Mouse (Mus musculus) intestine, embryonic 15.5 days (tissue): ENCODE results near the gene Mfsd9. TPM values are rescaled to one million over a fixed set of nuclear protein-coding genes. Genes with fewer than 3 reads are reported as not detected.
A peak's percentile ranks its signal among the peaks of the same experiment; 100 is the strongest.

ENCODE experiments used
- ATAC-seq: fragments of 200-750 bp; cut with Nextera tagmentation; 2 replicates; pipeline ENCODE4 v1.8.0; 2017; ENCODE audit warnings: moderate TSS enrichment, moderate library complexity
- H3K27ac ChIP-seq: fragments of 300-500 bp; sonication (generic); 2 replicates; pipeline ENCODE4 v1.5.1; 2015; ENCODE audit warnings: mild to moderate bottlenecking, inconsistent platforms
- H3K27me3 ChIP-seq: fragments of 300-500 bp; sonication (generic); replicated peaks from 2 replicates; pipeline ENCODE4 v1.6.1; 2015; ENCODE audit warnings: inconsistent platforms
- H3K36me3 ChIP-seq: fragments of 300-500 bp; sonication (generic); 2 replicates; pipeline ENCODE4 v1.6.1; 2015; ENCODE audit warnings: inconsistent platforms
- H3K4me1 ChIP-seq: fragments of 300-500 bp; sonication (generic); replicated peaks from 2 replicates; pipeline ENCODE4 v1.6.1; 2015; ENCODE audit warnings: inconsistent platforms
- H3K4me2 ChIP-seq: fragments of 300-500 bp; sonication (generic); replicated peaks from 2 replicates; pipeline ENCODE4 v1.6.1; 2015; ENCODE audit warnings: mild to moderate bottlenecking, inconsistent platforms
- H3K4me3 ChIP-seq: fragments of 300-500 bp; sonication (generic); replicated peaks from 2 replicates; pipeline ENCODE4 v1.5.1; 2015; ENCODE audit warnings: inconsistent platforms
- H3K9ac ChIP-seq: fragments of 300-500 bp; sonication (generic); 2 replicates; pipeline ENCODE4 v1.6.1; 2015; ENCODE audit warnings: inconsistent platforms
- H3K9me3 ChIP-seq: fragments of 300-500 bp; sonication (generic); 2 replicates; pipeline ENCODE4 v1.6.1; 2016; ENCODE audit warnings: inconsistent platforms
- WGBS: fragments of 180-500 bp; shearing (Covaris S2); methylation state at CpG from one replicate; pipeline ENCODE4 v1.1.7; 2015; 5-methylcytosine and 5-hydroxymethylcytosine counted together
- polyA plus RNA-seq: library from polyadenylated mRNA; unstranded; fragments of >200 nt; fragmentation: Nextera tagmentation; extraction: Ambion mirVana; gene quantifications from 2 replicates; pipeline ENCODE4 v1.2.1, GENCODE M21; 2015

The Mfsd9 gene
- polyA plus RNA-seq, 1 experiment from 2014 or later = 4.7 TPM

DNA sequence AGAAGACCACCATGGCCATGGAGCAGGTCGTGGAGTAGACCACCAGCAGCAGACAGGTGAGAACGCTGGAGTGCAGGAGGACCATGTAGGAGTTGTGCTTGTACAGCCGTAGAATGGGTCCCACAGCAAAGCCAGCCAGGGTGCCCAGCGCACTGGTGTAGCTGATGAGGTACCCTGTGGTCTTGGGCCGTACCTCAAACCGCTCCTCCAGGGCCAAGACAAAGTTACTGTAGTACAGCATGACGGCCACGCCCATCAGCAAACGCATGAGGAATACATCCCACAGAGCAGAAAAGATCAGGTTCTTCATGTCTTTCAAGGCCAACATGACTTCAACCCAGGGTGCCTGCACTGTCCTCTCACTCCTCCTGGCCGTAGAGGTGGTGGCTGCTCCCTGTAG lies 16.4 kb downstream of the Mfsd9 start:
- no peak for ATAC-seq
- Histone ChIP-seq H3K4me1 (no peaks in the 10 kb centered on the region), H3K9me3 (no peaks in the 10 kb centered on the region), H3K36me3 (peaks cover 4% of the 10 kb centered on the region), H3K27ac (no peak overlapping the region), H3K9ac (no peak overlapping the region), H3K4me3 (no peak overlapping the region), H3K4me2 (no peak overlapping the region), H3K27me3 (no peaks in the 10 kb centered on the region)
- WGBS = 94% methylated on average over 10 of the region's 10 CpGs

DNA sequence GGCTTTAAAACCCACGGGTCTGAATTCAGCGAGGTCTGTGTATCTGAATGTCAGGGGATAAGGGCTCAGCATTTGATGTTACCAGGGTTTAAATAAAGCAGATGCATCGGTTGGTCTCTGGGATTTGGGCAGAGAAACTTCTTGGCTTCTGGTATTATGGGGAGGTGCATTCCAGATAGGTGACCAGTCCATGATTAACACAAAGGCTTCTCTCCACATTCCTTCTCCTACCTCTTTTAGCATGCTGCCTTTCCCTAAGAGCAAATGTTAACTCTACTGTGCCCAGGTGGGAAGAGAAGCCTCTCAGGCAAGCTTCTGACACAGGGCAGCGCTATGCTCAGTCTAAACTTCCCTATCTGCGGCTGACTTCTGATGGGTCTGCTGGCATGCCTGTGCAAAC lies 17.3 kb downstream of the Mfsd9 start:
- no peaks in the 10 kb centered on the region for H3K4me1 ChIP-seq
- 80% methylated on average over 5 of the region's 5 CpGs for WGBS
- no peaks in the 10 kb centered on the region for H3K27me3 ChIP-seq
- no peak for ATAC-seq
- H3K4me3 ChIP-seq = no peak overlapping the region
- H3K9me3 ChIP-seq = no peaks in the 10 kb centered on the region
- H3K27ac ChIP-seq = no peak overlapping the region
- peaks cover 4% of the 10 kb centered on the region for H3K36me3 ChIP-seq
- H3K9ac ChIP-seq = no peak overlapping the region
- no peak overlapping the region for H3K4me2 ChIP-seq

DNA sequence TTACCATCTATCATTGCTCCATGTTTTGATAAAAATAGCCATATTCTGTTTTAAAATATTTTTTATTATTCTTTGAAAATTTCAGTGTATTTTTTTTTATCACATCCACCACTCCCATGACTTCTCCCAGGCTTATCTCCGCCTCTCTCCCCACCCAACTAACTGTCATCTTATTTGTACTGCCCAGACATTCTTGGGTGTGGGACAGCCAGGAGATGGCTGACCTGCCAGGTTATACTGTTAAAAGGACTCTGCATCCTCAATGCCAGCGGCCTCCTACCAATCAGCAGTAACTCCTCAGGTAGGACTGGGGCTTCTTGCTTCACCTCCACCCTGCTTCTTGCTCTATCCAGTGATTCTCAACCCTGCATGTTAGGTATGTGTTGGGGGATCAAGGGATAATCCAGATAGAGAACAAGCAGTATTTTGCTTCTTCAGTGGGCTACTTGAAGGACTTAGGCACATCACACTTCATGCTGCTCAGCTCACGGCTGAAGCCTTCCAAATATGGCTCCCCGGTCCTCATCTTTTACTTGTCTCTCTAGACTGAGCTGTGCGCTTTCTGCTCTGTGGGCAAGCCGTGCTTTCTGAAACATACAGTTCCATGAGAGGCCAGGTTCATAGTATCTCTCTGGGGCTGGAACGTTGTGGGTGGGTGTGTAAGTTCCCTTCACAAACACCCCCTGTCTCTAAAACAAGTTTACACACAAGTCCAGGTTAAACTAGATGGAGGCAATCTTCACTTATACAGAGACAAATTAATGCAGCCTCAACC lies 19.1 kb downstream of the Mfsd9 start:
- Histone ChIP-seq H3K4me2 (no peak overlapping the region), H3K27me3 (no peaks in the 10 kb centered on the region), H3K9me3 (no peaks in the 10 kb centered on the region), H3K27ac (no peak overlapping the region), H3K9ac (no peak overlapping the region), H3K4me1 (no peaks in the 10 kb centered on the region), H3K36me3 (peaks cover 4% of the 10 kb centered on the region), H3K4me3 (no peak overlapping the region)
- ATAC-seq = peak; percentile 24
- 85% methylated on average over 7 of the region's 7 CpGs for WGBS

DNA sequence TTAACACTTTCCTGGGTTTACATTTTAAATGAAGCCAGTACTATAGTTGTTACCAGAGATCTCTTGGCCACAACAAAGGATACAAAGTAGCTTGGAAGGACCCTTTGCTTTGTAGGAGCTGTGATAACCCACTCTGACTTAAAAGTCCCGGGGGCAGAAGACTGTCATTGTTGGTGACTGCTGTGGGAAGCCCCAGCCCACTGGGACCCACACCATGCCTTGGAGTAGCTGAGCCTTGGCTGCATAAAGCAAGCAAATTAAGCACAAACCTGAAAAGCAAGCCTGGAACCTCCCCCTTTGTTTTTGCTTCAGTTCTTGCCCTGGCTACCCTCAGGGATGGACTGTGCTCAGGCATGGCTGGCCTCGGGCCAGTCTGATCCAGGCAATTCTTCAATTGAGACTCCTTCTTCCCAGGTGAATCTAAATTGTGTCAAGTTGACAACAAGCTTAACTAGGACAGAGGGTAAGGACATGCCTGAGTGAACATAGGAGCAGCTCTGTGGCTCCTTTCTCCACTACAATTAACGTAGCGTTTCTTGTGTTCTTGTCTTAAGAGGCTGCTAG lies 21.1 kb downstream of the Mfsd9 start:
- Histone ChIP-seq H3K4me2 (no peak overlapping the region), H3K36me3 (peaks cover 4% of the 10 kb centered on the region), H3K9ac (no peak overlapping the region), H3K27ac (no peak overlapping the region), H3K9me3 (no peaks in the 10 kb centered on the region), H3K4me1 (no peaks in the 10 kb centered on the region), H3K27me3 (no peaks in the 10 kb centered on the region), H3K4me3 (no peak overlapping the region)
- ATAC-seq = no peak
- WGBS = 71% methylated on average over 4 of the region's 4 CpGs

GRCm38 (mm10) chr1:40768606-40769005 lies 21.9 kb downstream of the Mfsd9 start:
- no peaks in the 10 kb centered on the region for H3K4me1 ChIP-seq
- H3K4me2 ChIP-seq = no peak overlapping the region
- no peak overlapping the region for H3K27ac ChIP-seq
- 40% methylated on average over 6 of the region's 6 CpGs for WGBS
- H3K36me3 ChIP-seq = no peaks in the 10 kb centered on the region
- H3K9ac ChIP-seq = no peak overlapping the region
- no peak for ATAC-seq
- H3K9me3 ChIP-seq = no peaks in the 10 kb centered on the region
- H3K4me3 ChIP-seq = no peak overlapping the region
- no peaks in the 10 kb centered on the region for H3K27me3 ChIP-seq

DNA sequence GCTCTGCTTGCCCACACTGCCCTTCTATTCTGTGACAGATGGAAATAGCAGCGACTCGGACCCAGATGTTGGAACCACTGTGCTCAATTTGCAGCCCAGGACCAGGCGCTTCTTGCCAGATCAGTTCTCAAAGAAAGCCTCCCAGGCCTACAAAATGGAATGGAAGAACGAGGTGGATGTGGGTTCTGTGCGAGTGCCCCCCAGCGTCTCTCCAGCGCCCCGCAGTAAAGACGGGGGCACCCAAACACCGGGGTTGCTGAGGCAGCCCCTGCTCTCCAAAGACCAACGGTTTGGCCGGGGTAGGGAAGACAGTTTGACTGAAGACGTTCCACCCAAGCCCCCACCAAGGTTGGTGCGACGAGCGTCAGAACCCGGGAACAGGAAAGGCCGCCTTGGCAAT lies 22.9 kb downstream of the Mfsd9 start:
- no peak overlapping the region for H3K4me2 ChIP-seq
- H3K9ac ChIP-seq = no peak overlapping the region
- no peak overlapping the region for H3K27ac ChIP-seq
- no peaks in the 10 kb centered on the region for H3K36me3 ChIP-seq
- H3K27me3 ChIP-seq = no peaks in the 10 kb centered on the region
- no peak for ATAC-seq
- no peaks in the 10 kb centered on the region for H3K4me1 ChIP-seq
- no peaks in the 10 kb centered on the region for H3K9me3 ChIP-seq
- 88% methylated on average over 18 of the region's 18 CpGs for WGBS
- H3K4me3 ChIP-seq = no peak overlapping the region

DNA sequence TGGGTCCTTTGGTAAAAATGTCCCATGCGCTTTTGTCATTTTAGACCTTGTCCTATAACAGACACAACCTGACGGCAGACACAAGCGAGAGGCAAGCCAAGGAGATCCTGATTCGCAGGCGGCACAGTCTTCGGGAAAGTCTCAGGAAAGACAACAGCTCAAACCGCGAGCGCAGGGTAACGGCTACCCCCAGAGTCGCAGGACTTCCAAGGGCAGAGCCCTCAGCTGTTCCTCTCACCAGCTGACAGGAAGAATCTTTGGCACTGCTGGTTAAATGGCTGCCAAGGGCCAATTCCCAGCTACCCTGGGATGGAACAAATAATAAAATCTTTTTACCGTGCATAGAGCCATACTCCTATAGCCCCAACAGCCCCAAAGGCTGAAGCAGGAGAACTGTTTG lies 25.0 kb downstream of the Mfsd9 start:
- WGBS = 75% methylated on average over 12 of the region's 12 CpGs
- H3K27me3 ChIP-seq = no peaks in the 10 kb centered on the region
- no peak overlapping the region for H3K9ac ChIP-seq
- no peak overlapping the region for H3K4me3 ChIP-seq
- no peaks in the 10 kb centered on the region for H3K4me1 ChIP-seq
- H3K36me3 ChIP-seq = no peaks in the 10 kb centered on the region
- no peak overlapping the region for H3K27ac ChIP-seq
- H3K9me3 ChIP-seq = no peaks in the 10 kb centered on the region
- no peak overlapping the region for H3K4me2 ChIP-seq
- ATAC-seq = no peak

DNA sequence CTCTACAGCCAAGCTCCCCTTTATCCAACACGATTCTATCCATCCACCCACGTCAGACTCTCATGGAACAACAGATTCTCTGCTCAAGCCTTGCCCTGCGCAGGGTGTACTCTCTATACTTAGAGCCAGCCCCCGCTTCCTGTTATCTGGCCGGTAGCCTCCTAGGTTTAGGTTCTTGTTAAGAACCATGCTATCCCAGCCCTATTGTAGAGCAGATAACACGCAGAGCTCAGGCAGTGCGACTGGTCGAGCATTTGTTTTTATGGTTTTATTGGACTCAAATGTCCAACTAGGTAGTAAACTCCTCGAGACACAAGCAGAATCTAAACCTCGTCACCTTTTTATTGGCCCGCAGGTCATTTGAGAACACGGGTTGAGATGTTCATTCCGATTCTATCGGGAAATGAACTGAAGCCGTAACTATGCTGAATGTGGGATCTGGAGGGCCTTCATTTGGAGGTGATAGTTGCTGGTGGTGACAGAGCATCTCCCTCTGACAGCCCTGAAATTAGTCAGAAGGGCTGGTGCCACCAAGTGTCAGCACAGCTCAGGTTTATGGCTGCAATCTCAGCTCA lies 25.7 kb downstream of the Mfsd9 start:
- no peak overlapping the region for H3K4me3 ChIP-seq
- H3K36me3 ChIP-seq = no peaks in the 10 kb centered on the region
- no peaks in the 10 kb centered on the region for H3K27me3 ChIP-seq
- peak; percentile 92 for ATAC-seq
- H3K27ac ChIP-seq = no peak overlapping the region
- H3K9me3 ChIP-seq = no peaks in the 10 kb centered on the region
- no peak overlapping the region for H3K4me2 ChIP-seq
- H3K4me1 ChIP-seq = no peaks in the 10 kb centered on the region
- no peak overlapping the region for H3K9ac ChIP-seq
- 34% methylated on average over 15 of the region's 15 CpGs for WGBS

DNA sequence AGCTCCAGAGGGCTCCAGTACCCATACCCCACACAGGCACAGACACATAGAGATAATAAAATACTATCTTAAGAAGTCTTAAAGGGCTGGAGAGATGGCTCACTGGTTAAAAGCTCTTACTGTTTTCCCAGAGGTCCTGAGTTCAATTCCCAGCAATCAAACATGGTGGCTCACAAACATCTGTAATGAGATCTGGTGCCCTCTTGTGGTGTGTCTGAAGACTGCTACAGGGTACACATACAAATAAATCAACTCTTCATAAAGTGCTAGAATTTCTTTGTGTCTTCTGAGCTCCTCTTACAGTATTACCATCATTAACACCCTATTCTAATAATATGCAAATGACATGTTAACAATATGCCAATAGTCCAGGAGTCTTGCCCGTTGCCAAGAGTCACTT lies 26.4 kb downstream of the Mfsd9 start:
- no peak overlapping the region for H3K27ac ChIP-seq
- 85% methylated on average over 1 of the region's 1 CpGs for WGBS
- no peak for ATAC-seq

GRCm38 (mm10) chr1:40759751-40760445 lies 30.6 kb downstream of the Mfsd9 start:
- Histone ChIP-seq H3K9me3 (no peaks in the 10 kb centered on the region), H3K27ac (no peak overlapping the region), H3K4me1 (no peaks in the 10 kb centered on the region), H3K27me3 (no peaks in the 10 kb centered on the region), H3K4me3 (no peak overlapping the region), H3K36me3 (no peaks in the 10 kb centered on the region), H3K9ac (no peak overlapping the region), H3K4me2 (no peak overlapping the region)
- ATAC-seq = peak; percentile 55; the same call in 1 of the 2 replicates
- 74% methylated on average over 6 of the region's 6 CpGs for WGBS

More for the DNA sequence above, 26.4 kb downstream of the Mfsd9 start:
- Histone ChIP-seq H3K4me3 (no peak overlapping the region), H3K4me2 (no peak overlapping the region), H3K9me3 (no peaks in the 10 kb centered on the region), H3K36me3 (no peaks in the 10 kb centered on the region), H3K9ac (no peak overlapping the region), H3K4me1 (no peaks in the 10 kb centered on the region), H3K27me3 (no peaks in the 10 kb centered on the region)

- Histone ChIP-seq H3K36me3 (no peaks in the 10 kb centered on the region), H3K9me3 (no peaks in the 10 kb centered on the region), H3K27me3 (no peaks in the 10 kb centered on the region), H3K4me3 (no peak overlapping the region), H3K27ac (no peak overlapping the region), H3K4me1 (no peaks in the 10 kb centered on the region), H3K4me2 (no peak overlapping the region), H3K9ac (no peak overlapping the region)
- ATAC-seq = no peak
- 71% methylated on average over 5 of the region's 5 CpGs for WGBS
Observed at GRCm38 (mm10) chr1:40746089-40746488, 44.4 kb downstream of the Mfsd9 start.

DNA sequence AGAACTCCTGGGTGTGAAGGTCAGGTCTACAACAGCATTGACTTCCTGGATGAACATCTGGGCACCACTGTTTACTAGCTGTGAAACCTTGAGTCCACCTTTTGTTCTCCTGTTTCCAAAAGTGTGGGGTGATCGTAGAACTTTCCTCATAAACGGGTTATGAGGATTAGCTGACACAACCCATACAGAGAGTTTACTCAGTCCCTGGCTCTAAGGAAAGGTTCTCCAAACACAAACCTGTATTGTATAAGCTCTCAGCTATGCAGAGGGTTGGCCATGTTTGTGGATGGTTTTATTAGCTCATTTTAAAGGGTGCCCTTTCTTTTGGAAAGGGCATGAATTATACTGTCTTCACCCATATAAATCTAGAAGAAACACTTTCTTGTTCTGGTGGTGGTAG lies 49.7 kb downstream of the Mfsd9 start:
- Histone ChIP-seq H3K4me1 (no peaks in the 10 kb centered on the region), H3K27me3 (no peaks in the 10 kb centered on the region), H3K4me2 (no peak overlapping the region), H3K9ac (no peak overlapping the region), H3K36me3 (no peaks in the 10 kb centered on the region), H3K27ac (no peak overlapping the region), H3K4me3 (no peak overlapping the region), H3K9me3 (no peaks in the 10 kb centered on the region)
- WGBS = 60% methylated on average over 2 of the region's 2 CpGs
- ATAC-seq = no peak
